Mouse (Mus musculus) limb, embryonic 14.5 days (tissue): Measurements from ENCODE around the gene Ppt2. TPM values are rescaled to one million over a fixed set of nuclear protein-coding genes. Genes with fewer than 3 reads are reported as not detected.
A peak's percentile ranks its signal among the peaks of the same experiment; 100 is the strongest.

Experiments
- ATAC-seq: fragments of 200-750 bp; cut with Nextera tagmentation; 2 replicates; pipeline ENCODE4 v1.8.0; 2017; ENCODE audit warnings: low read depth, moderate number of reproducible peaks, moderate TSS enrichment; ENCODE audit not compliant: low FRiP score
- DNase-seq: peaks from one replicate; pipeline ENCODE4 v3.0.0-alpha.2; 2015; ENCODE audit warnings: low spot score
- H3K27ac ChIP-seq: fragments of 300-500 bp; sonication (generic); replicated peaks from 2 replicates; pipeline ENCODE4 v1.5.1; 2014; ENCODE audit warnings: low read depth, mild to moderate bottlenecking, low read length, moderate library complexity, mixed read lengths
- H3K27me3 ChIP-seq: fragments of 300-500 bp; sonication (generic); 2 replicates; pipeline ENCODE4 v1.6.1; 2014; ENCODE audit warnings: low read length, mixed read lengths; ENCODE audit not compliant: control insufficient read depth, insufficient read depth
- H3K36me3 ChIP-seq: fragments of 300-500 bp; sonication (generic); 2 replicates; pipeline ENCODE4 v1.6.1; 2014; ENCODE audit warnings: mild to moderate bottlenecking, low read length, moderate library complexity, mixed read lengths; ENCODE audit not compliant: control insufficient read depth, insufficient read depth
- H3K4me1 ChIP-seq: fragments of 300-500 bp; sonication (generic); 2 replicates; pipeline ENCODE4 v1.6.1; 2014; ENCODE audit warnings: antibody characterized with exemption, low read length, mixed read lengths; ENCODE audit not compliant: control insufficient read depth, insufficient read depth
- H3K4me2 ChIP-seq: fragments of 300-500 bp; sonication (generic); replicated peaks from 2 replicates; pipeline ENCODE4 v1.6.1; 2014; ENCODE audit warnings: low read depth, mild to moderate bottlenecking, low read length, moderate library complexity; ENCODE audit not compliant: severe bottlenecking
- H3K4me3 ChIP-seq: fragments of 300-500 bp; sonication (generic); replicated peaks from 2 replicates; pipeline ENCODE4 v1.5.1; 2014; ENCODE audit warnings: low read length
- H3K9ac ChIP-seq: fragments of 300-500 bp; sonication (generic); 2 replicates; pipeline ENCODE4 v1.6.1; 2014; ENCODE audit warnings: mild to moderate bottlenecking, low read depth, low read length, moderate library complexity; ENCODE audit not compliant: severe bottlenecking
- H3K9me3 ChIP-seq: fragments of 300-500 bp; sonication (generic); 2 replicates; pipeline ENCODE4 v1.6.1; 2016; ENCODE audit warnings: low read length; ENCODE audit not compliant: control insufficient read depth
- POLR2A ChIP-seq: fragments of 200-500 bp; IDR thresholded peaks from 2 replicates; pipeline ENCODE4 v1.8.0; 2012; ENCODE audit warnings: inconsistent platforms, mild to moderate bottlenecking, moderate library complexity, borderline replicate concordance; ENCODE audit not compliant: insufficient read depth, insufficient read length; ENCODE audit errors: extremely low read depth
- WGBS: fragments of 180-500 bp; shearing (Covaris S2); extraction: QIAGEN DNeasy Blood & Tissue Kit; methylation state at CpG from one replicate; pipeline ENCODE4 v1.1.7; 2014; 5-methylcytosine and 5-hydroxymethylcytosine counted together
- polyA plus RNA-seq, 2 experiments: library from polyadenylated mRNA; depleted of rRNA in 1 of 2; stranded (reverse) in 1 of 2; unstranded in 1 of 2; fragments of >200 nt; fragmentation: Nextera tagmentation in 1 of 2; extraction: Ambion mirVana in 1 of 2; gene quantifications; 2 replicates each; pipeline versions ENCODE4 v1.2.1 to v1.2.3; 2012 to 2014

The Ppt2 gene
- polyA plus RNA-seq, 2 experiments = 29.9 to 39.6 TPM

DNA sequence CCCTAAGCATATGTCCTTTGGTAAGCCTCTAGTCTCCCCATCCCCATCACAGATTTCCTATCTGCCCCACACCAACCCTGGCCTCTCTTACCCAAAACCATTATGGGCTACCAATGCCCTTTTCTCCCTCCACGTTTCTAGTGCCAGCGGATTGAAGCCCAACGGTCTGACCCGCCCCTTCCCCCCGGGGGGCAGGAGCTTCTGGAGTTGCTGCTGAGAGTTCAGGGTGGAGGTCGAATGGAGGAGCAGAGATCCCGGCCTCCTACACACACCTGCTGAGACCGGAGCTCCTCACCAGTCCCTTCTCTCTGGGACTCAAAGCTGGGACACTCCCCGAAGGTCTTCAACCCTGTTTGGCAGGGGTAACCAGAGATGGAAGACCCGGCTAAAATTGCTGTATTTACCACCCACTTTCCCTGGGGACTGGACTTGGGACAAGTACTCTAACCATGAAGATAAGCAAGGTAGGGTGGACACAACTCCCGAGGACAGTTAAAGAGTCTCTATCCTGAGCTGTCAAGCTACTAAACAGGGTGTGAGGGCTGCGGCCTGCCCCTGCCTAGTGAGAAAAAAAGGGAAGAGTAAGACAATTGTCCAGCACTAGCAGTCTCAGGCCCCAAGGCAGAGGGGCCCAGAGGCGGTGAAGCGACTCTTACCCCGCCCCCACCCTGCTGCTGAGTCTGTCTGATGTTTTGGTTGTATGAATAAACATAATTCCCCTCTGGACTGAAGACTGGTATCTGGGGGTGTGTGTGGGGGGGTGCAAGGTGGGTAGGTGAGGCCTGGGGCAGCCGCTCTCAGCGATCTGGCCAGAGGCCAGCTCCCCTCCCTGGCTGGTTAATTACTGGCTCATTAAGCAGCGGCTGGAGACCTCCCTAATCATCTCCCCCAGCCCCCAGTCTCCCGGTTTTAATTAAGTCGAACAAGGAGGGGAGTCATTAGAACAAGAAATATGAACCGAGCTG lies 37.0 kb downstream of the Ppt2 start, which contains the start of gene Pbx2:
Gene Pbx2 (plus strand): TSS at position 238 of the 965 bp plus-strand sequence.
- Histone ChIP-seq H3K4me3 (peak within 1 kb of the TSS; percentile 93), H3K4me1 (peaks cover 46% of the 10 kb centered on the region), H3K36me3 (peaks cover 25% of the 10 kb centered on the region), H3K9ac (peak within 1 kb of the TSS; percentile 94), H3K27me3 (no peaks in the 10 kb centered on the region), H3K9me3 (no peaks in the 10 kb centered on the region), H3K4me2 (peak within 1 kb of the TSS; percentile 96), H3K27ac (peak within 1 kb of the TSS; percentile 98)
- no peak for TF ChIP-seq POLR2A
- ATAC-seq (no peak), DNase-seq (no peak)
- 5% methylated on average over 21 of the region's 21 CpGs for WGBS

DNA sequence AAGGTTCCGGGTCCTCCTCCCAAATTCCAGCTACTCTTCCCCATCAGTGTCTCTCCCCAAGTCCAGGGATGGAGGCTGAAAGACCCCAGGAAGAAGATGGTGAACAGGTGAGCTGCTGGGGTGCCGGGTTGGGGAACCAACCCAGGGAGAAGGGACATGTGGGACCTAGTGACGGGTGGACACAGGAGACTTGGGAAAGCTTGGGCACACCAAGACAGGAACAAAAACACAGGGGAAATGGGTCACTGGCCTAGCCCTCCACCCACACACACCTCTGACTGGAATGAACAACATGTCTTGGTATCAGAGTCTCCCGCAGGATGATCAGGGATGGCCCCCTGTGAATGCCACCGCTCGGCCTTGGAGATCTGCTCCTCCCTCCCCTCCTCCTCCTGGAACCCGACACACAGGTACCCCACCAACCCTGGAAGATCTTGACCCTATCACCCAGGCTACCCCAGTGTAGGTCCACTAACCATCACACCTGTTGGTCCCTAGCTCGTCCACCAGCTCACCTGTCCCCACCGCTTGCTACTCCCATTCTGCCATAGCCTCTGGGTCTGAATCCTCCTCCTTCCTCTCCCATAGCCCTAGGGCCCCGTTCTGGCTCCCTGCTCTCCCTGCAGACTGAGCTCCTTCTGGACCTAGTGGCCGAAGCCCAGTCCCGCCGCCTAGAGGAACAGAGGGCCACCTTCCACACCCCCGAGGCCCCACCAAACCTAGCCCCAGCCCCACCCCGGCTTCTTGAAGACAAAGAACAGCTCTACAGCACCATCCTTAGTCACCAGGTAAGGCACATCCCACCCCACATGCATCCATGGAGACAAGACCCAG lies 37.9 kb downstream of the Ppt2 start:
- Histone ChIP-seq H3K9me3 (no peaks in the 10 kb centered on the region), H3K36me3 (peaks cover 16% of the 10 kb centered on the region), H3K27me3 (no peaks in the 10 kb centered on the region), H3K4me2 (peak overlapping the region; percentile 96), H3K4me3 (no peak overlapping the region; the same call in 1 of the 2 replicates), H3K27ac (no peak overlapping the region), H3K4me1 (peaks cover 53% of the 10 kb centered on the region), H3K9ac (no peak overlapping the region)
- DNase-seq (no peak), ATAC-seq (no peak)
- WGBS = 74% methylated on average over 15 of the region's 15 CpGs
- no peak for TF ChIP-seq POLR2A

DNA sequence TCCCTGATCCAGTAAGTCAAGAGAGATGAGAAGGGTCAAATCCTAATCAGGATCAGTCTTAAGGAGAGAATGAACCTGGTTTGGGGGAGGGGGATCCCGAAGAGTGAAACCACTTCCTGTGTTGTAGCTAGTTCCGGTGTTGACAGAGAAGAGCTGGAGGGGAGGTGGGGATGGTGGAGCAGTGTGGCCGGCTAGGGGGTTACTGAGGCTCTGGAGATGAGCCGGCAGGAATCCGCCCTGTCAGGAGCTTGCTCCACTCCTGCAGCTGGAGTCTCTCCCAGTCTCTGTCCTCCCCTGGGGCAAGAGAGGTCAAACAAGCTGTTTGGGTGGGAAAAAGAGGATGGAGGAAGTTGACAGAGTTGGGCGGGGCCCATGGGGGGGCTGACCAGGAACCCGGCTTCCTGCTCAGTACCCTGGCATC lies 38.6 kb downstream of the Ppt2 start, which contains the start of gene Gpsm3:
Gene Gpsm3 (plus strand): TSS at position 126 of the 421 bp plus-strand sequence.
- H3K36me3 ChIP-seq = peaks cover 9% of the 10 kb centered on the region
- no peak within 1 kb of the TSS; the same call in 1 of the 2 replicates for H3K4me3 ChIP-seq
- H3K9me3 ChIP-seq = no peaks in the 10 kb centered on the region
- TF ChIP-seq POLR2A = no peak
- H3K4me2 ChIP-seq = peak within 1 kb of the TSS; percentile 96
- no peaks in the 10 kb centered on the region for H3K27me3 ChIP-seq
- no peak within 1 kb of the TSS for H3K9ac ChIP-seq
- DNase-seq (no peak), ATAC-seq (no peak)
- 9% methylated on average over 5 of the region's 7 CpGs for WGBS
- H3K4me1 ChIP-seq = peaks cover 53% of the 10 kb centered on the region
- peak within 1 kb of the TSS; percentile 48; the same call in 1 of the 2 replicates for H3K27ac ChIP-seq

DNA sequence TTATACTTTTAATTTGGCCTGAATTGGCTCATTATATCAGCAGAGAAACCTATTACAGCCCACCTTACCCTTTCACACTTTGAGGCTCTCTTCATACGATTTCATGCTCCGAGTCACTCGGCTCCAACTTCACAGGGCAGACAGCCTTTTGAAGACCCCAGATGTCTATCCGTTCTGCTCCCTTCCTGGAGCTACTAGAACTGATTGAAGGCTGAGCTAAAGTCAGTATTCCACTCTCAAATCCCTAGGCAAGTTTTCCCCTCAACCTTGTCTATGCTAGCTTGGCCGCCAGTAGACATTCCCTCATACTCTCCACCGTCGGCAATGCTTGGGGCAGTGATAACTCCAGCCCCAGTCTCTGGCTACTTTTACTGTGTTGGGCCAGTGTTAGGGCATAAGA lies 39.1 kb downstream of the Ppt2 start:
- H3K4me1 ChIP-seq = peaks cover 50% of the 10 kb centered on the region
- no peak for DNase-seq
- H3K9ac ChIP-seq = no peak overlapping the region
- no peak overlapping the region; the same call in 1 of the 2 replicates for H3K4me2 ChIP-seq
- H3K27ac ChIP-seq = peak overlapping the region; percentile 48; the same call in 1 of the 2 replicates
- no peaks in the 10 kb centered on the region for H3K27me3 ChIP-seq
- peaks cover 4% of the 10 kb centered on the region for H3K36me3 ChIP-seq
- no peak for ATAC-seq
- H3K9me3 ChIP-seq = no peaks in the 10 kb centered on the region
- no peak overlapping the region for H3K4me3 ChIP-seq
- no peak for TF ChIP-seq POLR2A
- WGBS = 28% methylated on average over 7 of the region's 7 CpGs

DNA sequence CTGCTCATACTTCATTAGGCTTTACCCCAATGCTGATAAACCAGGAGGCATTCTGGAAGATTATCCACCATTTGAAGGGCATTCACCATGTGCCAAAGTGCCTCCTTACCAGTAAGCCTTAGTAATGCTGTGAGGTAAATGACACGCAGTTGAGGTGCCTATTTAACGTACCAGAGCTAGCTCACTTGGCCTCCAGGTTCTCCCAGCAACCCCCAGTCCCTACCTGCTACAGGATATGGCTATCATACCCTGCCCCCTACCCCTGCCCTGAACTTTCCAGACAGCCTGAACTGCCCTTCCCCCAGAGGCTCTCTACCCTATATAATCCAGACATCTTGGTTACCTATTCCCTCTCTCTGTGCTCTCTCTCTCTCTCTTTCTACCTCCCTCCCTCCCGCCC lies 39.5 kb downstream of the Ppt2 start:
- no peak overlapping the region; the same call in 1 of the 2 replicates for H3K4me3 ChIP-seq
- H3K4me2 ChIP-seq = no peak overlapping the region; the same call in 1 of the 2 replicates
- DNase-seq = no peak
- no peaks in the 10 kb centered on the region; the same call in 1 of the 2 replicates for H3K36me3 ChIP-seq
- H3K4me1 ChIP-seq = peaks cover 46% of the 10 kb centered on the region
- H3K9ac ChIP-seq = no peak overlapping the region
- no peak for ATAC-seq
- TF ChIP-seq POLR2A = no peak
- no peaks in the 10 kb centered on the region for H3K9me3 ChIP-seq
- WGBS = 33% methylated on average over 3 of the region's 3 CpGs
- H3K27me3 ChIP-seq = no peaks in the 10 kb centered on the region
- no peak overlapping the region for H3K27ac ChIP-seq
